Mouse (Mus musculus) CH12.LX (cell line): ENCODE data around the gene D130043K22Rik.

Experiments
- BHLHE40 ChIP-seq: IDR thresholded peaks from 2 replicates; pipeline ENCODE4 v1.6.1; 2011; ENCODE audit warnings: mild to moderate bottlenecking, low read depth, low read length, improper control_type of control experiment
- CHD1 ChIP-seq: IDR thresholded peaks from 2 replicates; pipeline ENCODE4 v1.6.1; 2012; ENCODE audit warnings: low read depth, low read length, improper control_type of control experiment, inconsistent platforms
- CTCF ChIP-seq, 2 experiments: IDR thresholded peaks in 1 of 2; conservative IDR thresholded peaks in 1 of 2; 2 replicates each; pipeline ENCODE4 v1.5.1; 2011 to 2012; ENCODE audit warnings: low read depth in 2 of 2, low read length in 2 of 2, improper control_type of control experiment in 1 of 2, inconsistent platforms in 1 of 2, mild to moderate bottlenecking in 1 of 2, moderate library complexity in 1 of 2
- EP300 ChIP-seq: IDR thresholded peaks from 2 replicates; pipeline ENCODE4 v1.6.1; 2011; ENCODE audit warnings: low read length, improper control_type of control experiment
- KAT2A ChIP-seq: IDR thresholded peaks from 2 replicates; pipeline ENCODE4 v1.6.1; 2012; ENCODE audit warnings: low read length, improper control_type of control experiment, inconsistent platforms; ENCODE audit not compliant: insufficient replicate concordance
- MAX ChIP-seq: IDR thresholded peaks from 2 replicates; pipeline ENCODE4 v1.6.1; 2011; ENCODE audit warnings: low read length, improper control_type of control experiment
- MEF2A ChIP-seq: IDR thresholded peaks from 2 replicates; pipeline ENCODE4 v1.6.1; 2014; ENCODE audit warnings: low read depth, mild to moderate bottlenecking, inconsistent platforms, low read length, improper control_type of control experiment, borderline replicate concordance
- NELFE ChIP-seq: IDR thresholded peaks from 2 replicates; pipeline ENCODE4 v1.6.1; 2011; ENCODE audit warnings: low read depth, low read length, improper control_type of control experiment
- POLR2A ChIP-seq: IDR thresholded peaks from 2 replicates; pipeline ENCODE4 v1.6.1; 2011; ENCODE audit warnings: low read depth, mild to moderate bottlenecking, improper control_type of control experiment, low read length
- UBTF ChIP-seq: IDR thresholded peaks from 2 replicates; pipeline ENCODE4 v1.6.1; 2012; ENCODE audit warnings: low read depth, mild to moderate bottlenecking, inconsistent platforms, low read length, improper control_type of control experiment, moderate library complexity
- USF1 ChIP-seq: IDR thresholded peaks from 2 replicates; pipeline ENCODE4 v1.6.1; 2014; ENCODE audit warnings: low read depth, mild to moderate bottlenecking, inconsistent platforms, low read length, improper control_type of control experiment
- USF2 ChIP-seq: conservative IDR thresholded peaks from 2 replicates; pipeline ENCODE4 v1.6.1; 2011; ENCODE audit warnings: low read depth, low read length, improper control_type of control experiment
- ZKSCAN1 ChIP-seq: IDR thresholded peaks from 2 replicates; pipeline ENCODE4 v1.6.1; 2012; ENCODE audit warnings: low read depth, inconsistent platforms, low read length, improper control_type of control experiment, borderline replicate concordance

- TF ChIP-seq UBTF, result no peak
- no peak for TF ChIP-seq NELFE
- no peak for TF ChIP-seq CTCF (conservative IDR thresholded peaks at IDR 0.05 in 1 of 2, IDR thresholded peaks at IDR 0.05 in 1 of 2; ENCODE audit: low read depth in 2 of 2, low read length in 2 of 2)
- no peak for TF ChIP-seq KAT2A
- TF ChIP-seq ZKSCAN1, result no peak
- no peak for TF ChIP-seq POLR2A
- TF ChIP-seq CHD1, result no peak
- no peak for TF ChIP-seq USF1
- no peak for TF ChIP-seq MAX
- no peak for TF ChIP-seq EP300
- no peak for TF ChIP-seq BHLHE40
- TF ChIP-seq USF2, result no peak
- no peak for TF ChIP-seq MEF2A
Observed at GRCm38 (mm10) chr13:24937839-24938166, 92.9 kb downstream of the D130043K22Rik start.
